Mouse (Mus musculus): ENCODE data around the gene Gm43738. TPM values are rescaled to one million over a fixed set of nuclear protein-coding genes. Genes with fewer than 3 reads are reported as not detected.
A peak's percentile ranks its signal among the peaks of the same experiment; 100 is the strongest.

Gene Gm43738
- total and polyA plus RNA-seq, 2 experiments from 2014 or later, result not detected

- peaks cover 66% of the 10 kb centered on the region for H3K36me3 ChIP-seq (replicated peaks; ENCODE audit: control insufficient read depth, insufficient read depth, low read length)
- H3K27me3 ChIP-seq (ENCODE audit: control insufficient read depth, insufficient read depth, low read length), result no peaks in the 10 kb centered on the region
- no peak for ATAC-seq (ENCODE audit: insufficient read depth, low read depth)
Observed at GRCm38 (mm10) chr3:89077383-89077782, 23.5 kb downstream of the Gm43738 start.

GRCm38 (mm10) chr3:89067265-89067664, 33.6 kb downstream of the Gm43738 start:
- ATAC-seq (ENCODE audit: insufficient read depth, low read depth), result no peak
- no peak overlapping the region for H3K9ac ChIP-seq (replicated peaks; ENCODE audit: low read depth, low read length)
- no peaks in the 10 kb centered on the region for H3K9me3 ChIP-seq (replicated peaks; ENCODE audit: control insufficient read depth, low read length)
- DNase-seq (ENCODE audit: low spot score), result no peak
- no peak overlapping the region for H3K27ac ChIP-seq (ENCODE audit: low read depth)
- no peak overlapping the region for H3K4me3 ChIP-seq (ENCODE audit: low read depth, low read length)
- H3K36me3 ChIP-seq (replicated peaks; ENCODE audit: control insufficient read depth, insufficient read depth, low read length), result peaks cover 95% of the 10 kb centered on the region
- no peak overlapping the region for H3K4me2 ChIP-seq (ENCODE audit: low read depth, low read length)
- H3K4me1 ChIP-seq (ENCODE audit: control insufficient read depth, insufficient read depth), result no peaks in the 10 kb centered on the region
- TF ChIP-seq CTCF (IDR thresholded peaks at IDR 0.05; ENCODE audit: low read depth) (no peak), EP300 (IDR thresholded peaks at IDR 0.05; ENCODE audit: low read depth) (no peak)
- H3K27me3 ChIP-seq (ENCODE audit: control insufficient read depth, insufficient read depth, low read length), result no peaks in the 10 kb centered on the region

More at GRCm38 (mm10) chr3:89077383-89077782, 23.5 kb downstream of the Gm43738 start:
- H3K27ac ChIP-seq (ENCODE audit: low read depth), result no peak overlapping the region
- WGBS, result 89% methylated on average over 9 of the region's 9 CpGs
- H3K4me3 ChIP-seq (ENCODE audit: low read depth, low read length), result no peak overlapping the region
- no peak for DNase-seq (ENCODE audit: low spot score)
- H3K9ac ChIP-seq (replicated peaks; ENCODE audit: low read depth, low read length), result no peak overlapping the region
- H3K9me3 ChIP-seq (replicated peaks; ENCODE audit: control insufficient read depth, low read length), result no peaks in the 10 kb centered on the region
- TF ChIP-seq CTCF (IDR thresholded peaks at IDR 0.05; ENCODE audit: low read depth) (no peak), EP300 (IDR thresholded peaks at IDR 0.05; ENCODE audit: low read depth) (no peak)
- no peaks in the 10 kb centered on the region for H3K4me1 ChIP-seq (ENCODE audit: control insufficient read depth, insufficient read depth)
- H3K4me2 ChIP-seq (ENCODE audit: low read depth, low read length), result no peak overlapping the region

GRCm38 (mm10) chr3:89061696-89062095, 39.2 kb downstream of the Gm43738 start:
- Histone ChIP-seq H3K9ac (replicated peaks; ENCODE audit: low read depth, low read length) (no peak overlapping the region), H3K9me3 (replicated peaks; ENCODE audit: control insufficient read depth, low read length) (no peaks in the 10 kb centered on the region), H3K27me3 (ENCODE audit: control insufficient read depth, insufficient read depth, low read length) (no peaks in the 10 kb centered on the region), H3K4me3 (ENCODE audit: low read depth, low read length) (no peak overlapping the region), H3K4me2 (ENCODE audit: low read depth, low read length) (no peak overlapping the region), H3K27ac (ENCODE audit: low read depth) (no peak overlapping the region), H3K4me1 (ENCODE audit: control insufficient read depth, insufficient read depth) (no peaks in the 10 kb centered on the region), H3K36me3 (replicated peaks; ENCODE audit: control insufficient read depth, insufficient read depth, low read length) (peaks cover 91% of the 10 kb centered on the region)
- DNase-seq (ENCODE audit: low spot score) (no peak), ATAC-seq (ENCODE audit: insufficient read depth, low read depth) (no peak)
- WGBS, result 79% methylated on average over 3 of the region's 3 CpGs
- TF ChIP-seq CTCF (IDR thresholded peaks at IDR 0.05; ENCODE audit: low read depth), result no peak
- TF ChIP-seq EP300 (IDR thresholded peaks at IDR 0.05; ENCODE audit: low read depth), result no peak

- Histone ChIP-seq H3K4me3 (ENCODE audit: low read depth, low read length) (no peak overlapping the region), H3K27me3 (ENCODE audit: control insufficient read depth, insufficient read depth, low read length) (no peaks in the 10 kb centered on the region), H3K36me3 (replicated peaks; ENCODE audit: control insufficient read depth, insufficient read depth, low read length) (peaks cover 93% of the 10 kb centered on the region), H3K4me2 (ENCODE audit: low read depth, low read length) (no peak overlapping the region), H3K4me1 (ENCODE audit: control insufficient read depth, insufficient read depth) (no peaks in the 10 kb centered on the region), H3K9me3 (replicated peaks; ENCODE audit: control insufficient read depth, low read length) (no peaks in the 10 kb centered on the region), H3K9ac (replicated peaks; ENCODE audit: low read depth, low read length) (no peak overlapping the region), H3K27ac (ENCODE audit: low read depth) (no peak overlapping the region)
- no peak for ATAC-seq (ENCODE audit: insufficient read depth, low read depth)
- WGBS, result 84% methylated on average over 3 of the region's 3 CpGs
- no peak for DNase-seq (ENCODE audit: low spot score)
- TF ChIP-seq CTCF (IDR thresholded peaks at IDR 0.05; ENCODE audit: low read depth), result peak; percentile 50
- TF ChIP-seq EP300 (IDR thresholded peaks at IDR 0.05; ENCODE audit: low read depth), result no peak
Observed at GRCm38 (mm10) chr3:89058783-89059182, 42.1 kb downstream of the Gm43738 start.

GRCm38 (mm10) chr3:89058361-89058760, 42.5 kb downstream of the Gm43738 start:
- WGBS, result 91% methylated on average over 9 of the region's 9 CpGs
- H3K36me3 ChIP-seq (replicated peaks; ENCODE audit: control insufficient read depth, insufficient read depth, low read length), result peaks cover 91% of the 10 kb centered on the region

GRCm38 (mm10) chr3:89043359-89043758, 57.5 kb downstream of the Gm43738 start:
- H3K4me3 ChIP-seq (ENCODE audit: low read depth, low read length), result no peak overlapping the region
- no peak overlapping the region for H3K27ac ChIP-seq (ENCODE audit: low read depth)
- DNase-seq (ENCODE audit: low spot score) (no peak), ATAC-seq (ENCODE audit: insufficient read depth, low read depth) (no peak)
- H3K9ac ChIP-seq (replicated peaks; ENCODE audit: low read depth, low read length), result no peak overlapping the region
- H3K4me1 ChIP-seq (ENCODE audit: control insufficient read depth, insufficient read depth), result no peaks in the 10 kb centered on the region
- 97% methylated on average over 4 of the region's 4 CpGs for WGBS
- H3K36me3 ChIP-seq (replicated peaks; ENCODE audit: control insufficient read depth, insufficient read depth, low read length), result peaks cover 85% of the 10 kb centered on the region
- H3K9me3 ChIP-seq (replicated peaks; ENCODE audit: control insufficient read depth, low read length), result no peaks in the 10 kb centered on the region
- TF ChIP-seq CTCF (IDR thresholded peaks at IDR 0.05; ENCODE audit: low read depth) (no peak), EP300 (IDR thresholded peaks at IDR 0.05; ENCODE audit: low read depth) (no peak)
- H3K27me3 ChIP-seq (ENCODE audit: control insufficient read depth, insufficient read depth, low read length), result no peaks in the 10 kb centered on the region
- H3K4me2 ChIP-seq (ENCODE audit: low read depth, low read length), result no peak overlapping the region

More at GRCm38 (mm10) chr3:89058361-89058760, 42.5 kb downstream of the Gm43738 start:
- H3K9me3 ChIP-seq (replicated peaks; ENCODE audit: control insufficient read depth, low read length), result no peaks in the 10 kb centered on the region
- ATAC-seq (ENCODE audit: insufficient read depth, low read depth) (no peak), DNase-seq (ENCODE audit: low spot score) (no peak)
- H3K4me2 ChIP-seq (ENCODE audit: low read depth, low read length), result no peak overlapping the region
- no peak overlapping the region for H3K9ac ChIP-seq (replicated peaks; ENCODE audit: low read depth, low read length)
- TF ChIP-seq EP300 (IDR thresholded peaks at IDR 0.05; ENCODE audit: low read depth), result no peak
- no peak for TF ChIP-seq CTCF (IDR thresholded peaks at IDR 0.05; ENCODE audit: low read depth)
- no peaks in the 10 kb centered on the region for H3K27me3 ChIP-seq (ENCODE audit: control insufficient read depth, insufficient read depth, low read length)
- H3K27ac ChIP-seq (ENCODE audit: low read depth), result no peak overlapping the region
- no peaks in the 10 kb centered on the region for H3K4me1 ChIP-seq (ENCODE audit: control insufficient read depth, insufficient read depth)
- no peak overlapping the region for H3K4me3 ChIP-seq (ENCODE audit: low read depth, low read length)

Other genes with a start within 250 kb of the Gm43738 start
- 49.2 and 51.9 TPM in 2 replicates for gene Msto1, start 187.1 kb downstream of the Gm43738 start, total RNA-seq (2014; rRNA removed; ENCODE audit: low replicate concordance)
- gene Msto1, start 187.1 kb downstream of the Gm43738 start, polyA plus RNA-seq (2015; fragmentation: Nextera tagmentation; extraction: Ambion mirVana), result 35.2 and 36.6 TPM in 2 replicates
- gene Ash1l, start 150.5 kb downstream of the Gm43738 start, total RNA-seq (2014; rRNA removed; ENCODE audit: low replicate concordance), result 17.1 and 17.6 TPM in 2 replicates
- 9.7 and 10.1 TPM in 2 replicates for gene Ash1l, start 150.5 kb downstream of the Gm43738 start, polyA plus RNA-seq (2015; fragmentation: Nextera tagmentation; extraction: Ambion mirVana)
- 79.5 and 98.6 TPM in 2 replicates for gene Dap3, start 149.9 kb downstream of the Gm43738 start, total RNA-seq (2014; rRNA removed; ENCODE audit: low replicate concordance)
- 152 and 155 TPM in 2 replicates for gene Dap3, start 149.9 kb downstream of the Gm43738 start, polyA plus RNA-seq (2015; fragmentation: Nextera tagmentation; extraction: Ambion mirVana)
- 8.7 and 9.8 TPM in 2 replicates for gene Rusc1, start 7.8 kb downstream of the Gm43738 start, total RNA-seq (2014; rRNA removed; ENCODE audit: low replicate concordance)
- 8.5 and 8.6 TPM in 2 replicates for gene Rusc1, start 7.8 kb downstream of the Gm43738 start, polyA plus RNA-seq (2015; fragmentation: Nextera tagmentation; extraction: Ambion mirVana)
- gene Fdps, start 860 bp upstream of the Gm43738 start, total RNA-seq (2014; rRNA removed; ENCODE audit: low replicate concordance), result 111 and 131 TPM in 2 replicates
- gene Fdps, start 860 bp upstream of the Gm43738 start, polyA plus RNA-seq (2015; fragmentation: Nextera tagmentation; extraction: Ambion mirVana), result 72.8 and 81.1 TPM in 2 replicates
- not detected in 2 replicates for gene Pklr, start 35.0 kb upstream of the Gm43738 start, total RNA-seq (2014; rRNA removed; ENCODE audit: low replicate concordance)
- gene Pklr, start 35.0 kb upstream of the Gm43738 start, polyA plus RNA-seq (2015; fragmentation: Nextera tagmentation; extraction: Ambion mirVana), result 0.04 TPM in 1 of 2 replicates, not detected in the other
- 1.1 TPM in 1 of 2 replicates, not detected in the other for gene Hcn3, start 59.1 kb upstream of the Gm43738 start, total RNA-seq (2014; rRNA removed; ENCODE audit: low replicate concordance)
- gene Hcn3, start 59.1 kb upstream of the Gm43738 start, polyA plus RNA-seq (2015; fragmentation: Nextera tagmentation; extraction: Ambion mirVana), result 0.15 and 0.32 TPM in 2 replicates
- gene Clk2, start 63.7 kb upstream of the Gm43738 start, total RNA-seq (2014; rRNA removed; ENCODE audit: low replicate concordance), result 22.7 and 24.7 TPM in 2 replicates
- gene Clk2, start 63.7 kb upstream of the Gm43738 start, polyA plus RNA-seq (2015; fragmentation: Nextera tagmentation; extraction: Ambion mirVana), result 8.2 and 8.5 TPM in 2 replicates
- gene Scamp3, start 76.4 kb upstream of the Gm43738 start, total RNA-seq (2014; rRNA removed; ENCODE audit: low replicate concordance), result 54.4 and 60.7 TPM in 2 replicates
- gene Scamp3, start 76.4 kb upstream of the Gm43738 start, polyA plus RNA-seq (2015; fragmentation: Nextera tagmentation; extraction: Ambion mirVana), result 65.9 and 70.3 TPM in 2 replicates
- gene Fam189b, start 82.0 kb upstream of the Gm43738 start, total RNA-seq (2014; rRNA removed; ENCODE audit: low replicate concordance), result 2.1 and 2.2 TPM in 2 replicates
- 5.6 and 5.7 TPM in 2 replicates for gene Fam189b, start 82.0 kb upstream of the Gm43738 start, polyA plus RNA-seq (2015; fragmentation: Nextera tagmentation; extraction: Ambion mirVana)
- gene Gba, start 101.8 kb upstream of the Gm43738 start, total RNA-seq (2014; rRNA removed; ENCODE audit: low replicate concordance), result 36.2 and 36.4 TPM in 2 replicates
- 20.1 and 20.8 TPM in 2 replicates for gene Gba, start 101.8 kb upstream of the Gm43738 start, polyA plus RNA-seq (2015; fragmentation: Nextera tagmentation; extraction: Ambion mirVana)
- 21.4 and 26.4 TPM in 2 replicates for gene Thbs3, start 114.1 kb upstream of the Gm43738 start, total RNA-seq (2014; rRNA removed; ENCODE audit: low replicate concordance)
- gene Thbs3, start 114.1 kb upstream of the Gm43738 start, polyA plus RNA-seq (2015; fragmentation: Nextera tagmentation; extraction: Ambion mirVana), result 16.4 and 17.4 TPM in 2 replicates
- gene Mtx1, start 126.0 kb upstream of the Gm43738 start, total RNA-seq (2014; rRNA removed; ENCODE audit: low replicate concordance), result 101 and 247 TPM in 2 replicates
- 96.7 and 99.3 TPM in 2 replicates for gene Mtx1, start 126.0 kb upstream of the Gm43738 start, polyA plus RNA-seq (2015; fragmentation: Nextera tagmentation; extraction: Ambion mirVana)
- 9.3 TPM in 1 of 2 replicates, not detected in the other for gene Muc1, start 128.0 kb upstream of the Gm43738 start, total RNA-seq (2014; rRNA removed; ENCODE audit: low replicate concordance)
- 0.20 and 0.69 TPM in 2 replicates for gene Muc1, start 128.0 kb upstream of the Gm43738 start, polyA plus RNA-seq (2015; fragmentation: Nextera tagmentation; extraction: Ambion mirVana)
- gene Krtcap2, start 144.9 kb upstream of the Gm43738 start, total RNA-seq (2014; rRNA removed; ENCODE audit: low replicate concordance), result 41.8 and 76.1 TPM in 2 replicates
- gene Krtcap2, start 144.9 kb upstream of the Gm43738 start, polyA plus RNA-seq (2015; fragmentation: Nextera tagmentation; extraction: Ambion mirVana), result 192 and 216 TPM in 2 replicates
- gene Trim46, start 145.2 kb upstream of the Gm43738 start, total RNA-seq (2014; rRNA removed; ENCODE audit: low replicate concordance), result 0.08 and 0.62 TPM in 2 replicates
- 0.44 and 0.45 TPM in 2 replicates for gene Trim46, start 145.2 kb upstream of the Gm43738 start, polyA plus RNA-seq (2015; fragmentation: Nextera tagmentation; extraction: Ambion mirVana)
- 271 and 450 TPM in 2 replicates for gene Dpm3, start 158.3 kb upstream of the Gm43738 start, total RNA-seq (2014; rRNA removed; ENCODE audit: low replicate concordance)
- gene Dpm3, start 158.3 kb upstream of the Gm43738 start, polyA plus RNA-seq (2015; fragmentation: Nextera tagmentation; extraction: Ambion mirVana), result 80.3 and 85.9 TPM in 2 replicates
- 33.7 and 54.2 TPM in 2 replicates for gene Slc50a1, start 169.5 kb upstream of the Gm43738 start, total RNA-seq (2014; rRNA removed; ENCODE audit: low replicate concordance)
- gene Slc50a1, start 169.5 kb upstream of the Gm43738 start, polyA plus RNA-seq (2015; fragmentation: Nextera tagmentation; extraction: Ambion mirVana), result 50.7 and 52.0 TPM in 2 replicates
- gene Efna1, start 180.0 kb upstream of the Gm43738 start, total RNA-seq (2014; rRNA removed; ENCODE audit: low replicate concordance), result 43.1 and 46.2 TPM in 2 replicates
- 37.2 and 38.4 TPM in 2 replicates for gene Efna1, start 180.0 kb upstream of the Gm43738 start, polyA plus RNA-seq (2015; fragmentation: Nextera tagmentation; extraction: Ambion mirVana)
- not detected in 2 replicates for gene Efna3, start 221.9 kb upstream of the Gm43738 start, total RNA-seq (2014; rRNA removed; ENCODE audit: low replicate concordance)
- gene Efna3, start 221.9 kb upstream of the Gm43738 start, polyA plus RNA-seq (2015; fragmentation: Nextera tagmentation; extraction: Ambion mirVana), result 0.12 and 0.44 TPM in 2 replicates
- 2.7 and 7.2 TPM in 2 replicates for gene Efna4, start 236.9 kb upstream of the Gm43738 start, total RNA-seq (2014; rRNA removed; ENCODE audit: low replicate concordance)
- 2.6 and 3.5 TPM in 2 replicates for gene Efna4, start 236.9 kb upstream of the Gm43738 start, polyA plus RNA-seq (2015; fragmentation: Nextera tagmentation; extraction: Ambion mirVana)
- 99.0 and 115 TPM in 2 replicates for gene Adam15, start 248.9 kb upstream of the Gm43738 start, total RNA-seq (2014; rRNA removed; ENCODE audit: low replicate concordance)
- 72.3 and 82.2 TPM in 2 replicates for gene Adam15, start 248.9 kb upstream of the Gm43738 start, polyA plus RNA-seq (2015; fragmentation: Nextera tagmentation; extraction: Ambion mirVana)

All from heart, postnatal 0 days (tissue).